Mouse (Mus musculus) bone marrow, adult 2 months (tissue): ENCODE results near the gene Zmym2. TPM values are rescaled to one million over a fixed set of nuclear protein-coding genes. Genes with fewer than 3 reads are reported as not detected.

Experiments used
- H3K27ac ChIP-seq: fragments of 200-500 bp; 2 replicates; pipeline ENCODE4 v1.5.1; 2012; ENCODE audit warnings: low read depth, mild to moderate bottlenecking, control low read depth, inconsistent platforms, low read length; ENCODE audit not compliant: control insufficient read depth, poor library complexity, insufficient read depth
- H3K4me1 ChIP-seq: fragments of 200-500 bp; 2 replicates; pipeline ENCODE4 v1.6.1; 2011; ENCODE audit warnings: low read length; ENCODE audit not compliant: control insufficient read depth, insufficient read depth
- H3K4me3 ChIP-seq: fragments of 200-500 bp; replicated peaks from 2 replicates; pipeline ENCODE3; 2011; ENCODE audit warnings: mild to moderate bottlenecking, low read depth, low read length, control low read depth; ENCODE audit not compliant: control insufficient read depth
- CTCF ChIP-seq: fragments of 200-500 bp; IDR thresholded peaks from 2 replicates; pipeline ENCODE4 v1.5.1; 2011; ENCODE audit warnings: low read length, control low read depth; ENCODE audit not compliant: control insufficient read depth, insufficient read depth
- POLR2A ChIP-seq: fragments of 200-500 bp; IDR thresholded peaks from 2 replicates; pipeline ENCODE4 v1.6.1; 2011; ENCODE audit warnings: low read depth, mild to moderate bottlenecking, control low read depth, low read length, borderline replicate concordance; ENCODE audit not compliant: control insufficient read depth
- WGBS: fragments of 180-500 bp; shearing (Covaris S2); methylation state at CpG from one replicate; pipeline ENCODE4 v1.1.7; 2018; 5-methylcytosine and 5-hydroxymethylcytosine counted together
- polyA plus RNA-seq: library from polyadenylated mRNA; stranded (reverse); fragments of >200 nt; gene quantifications from 2 replicates; pipeline ENCODE4 v1.2.4, GENCODE M21; 2011; ENCODE audit warnings: low replicate concordance; ENCODE audit not compliant: missing spikeins, insufficient read depth, insufficient read length

Zmym2 gene
- polyA plus RNA-seq, 1 experiment: 15.5 TPM

GRCm38 (mm10) chr14:56954393-56954792 is 67.9 kb downstream of the Zmym2 start:
- Histone ChIP-seq H3K27ac (no peak overlapping the region), H3K4me3 (no peak overlapping the region), H3K4me1 (no peaks in the 10 kb centered on the region)
- TF ChIP-seq CTCF: no peak
- TF ChIP-seq POLR2A: no peak

GRCm38 (mm10) chr14:56963969-56964734 is 77.7 kb downstream of the Zmym2 start:
- H3K4me1 ChIP-seq: no peaks in the 10 kb centered on the region
- TF ChIP-seq POLR2A: no peak
- TF ChIP-seq CTCF: no peak
- no peak overlapping the region for H3K27ac ChIP-seq
- 66% methylated on average over 2 of the region's 2 CpGs for WGBS
- no peak overlapping the region for H3K4me3 ChIP-seq

- 75% methylated on average over 8 of the region's 8 CpGs for WGBS
- Histone ChIP-seq H3K4me3 (no peak overlapping the region), H3K27ac (no peak overlapping the region), H3K4me1 (no peaks in the 10 kb centered on the region)
- TF ChIP-seq POLR2A: no peak
- no peak for TF ChIP-seq CTCF
These were observed 83.2 kb downstream of the Zmym2 start for GRCm38 (mm10) chr14:56969653-56970052.

- 42% methylated on average over 11 of the region's 11 CpGs for WGBS
- no peaks in the 10 kb centered on the region for H3K4me1 ChIP-seq
- no peak overlapping the region for H3K4me3 ChIP-seq
- H3K27ac ChIP-seq: no peak overlapping the region
- TF ChIP-seq CTCF (no peak), POLR2A (no peak)
These were observed 83.7 kb downstream of the Zmym2 start for GRCm38 (mm10) chr14:56970160-56970559.

- Histone ChIP-seq H3K27ac (no peak overlapping the region), H3K4me3 (no peak overlapping the region), H3K4me1 (no peaks in the 10 kb centered on the region)
- no peak for TF ChIP-seq CTCF
- WGBS: 66% methylated on average over 8 of the region's 8 CpGs
These were observed 91.7 kb downstream of the Zmym2 start for GRCm38 (mm10) chr14:56978045-56978655.

- 66% methylated on average over 4 of the region's 4 CpGs for WGBS
- no peak for TF ChIP-seq POLR2A
- no peak for TF ChIP-seq CTCF
- Histone ChIP-seq H3K4me1 (no peaks in the 10 kb centered on the region), H3K4me3 (no peak overlapping the region), H3K27ac (no peak overlapping the region)
These were observed 102.2 kb downstream of the Zmym2 start for GRCm38 (mm10) chr14:56988621-56989020.

Other genes starting within 250 kb of the Zmym2 start
- gene Mphosph8, start 218.4 kb upstream of the Zmym2 start, polyA plus RNA-seq: 14.0 and 16.8 TPM in 2 replicates
- 21.8 and 27.4 TPM in 2 replicates for gene Pspc1, start 108.3 kb upstream of the Zmym2 start, polyA plus RNA-seq
- 9.2 and 17.4 TPM in 2 replicates for gene Zmym5, start 74.9 kb upstream of the Zmym2 start, polyA plus RNA-seq
- gene Gja3, start 171.4 kb downstream of the Zmym2 start, polyA plus RNA-seq: not detected in 2 replicates
- 1.0 TPM in 1 of 2 replicates, not detected in the other for gene Gjb2, start 218.0 kb downstream of the Zmym2 start, polyA plus RNA-seq
- not detected in 2 replicates for gene Gm4491, start 229.2 kb downstream of the Zmym2 start, polyA plus RNA-seq
- not detected in 2 replicates for gene Gjb6, start 247.0 kb downstream of the Zmym2 start, polyA plus RNA-seq